Mouse (Mus musculus): ENCODE measurements at regions not wholly inside any gene's neighbourhood (a gene's known extent, or its start where the extent isn't known, plus 50 kb on each side); places are given as distances from the start of the nearest gene placed in this dataset.

DNA sequence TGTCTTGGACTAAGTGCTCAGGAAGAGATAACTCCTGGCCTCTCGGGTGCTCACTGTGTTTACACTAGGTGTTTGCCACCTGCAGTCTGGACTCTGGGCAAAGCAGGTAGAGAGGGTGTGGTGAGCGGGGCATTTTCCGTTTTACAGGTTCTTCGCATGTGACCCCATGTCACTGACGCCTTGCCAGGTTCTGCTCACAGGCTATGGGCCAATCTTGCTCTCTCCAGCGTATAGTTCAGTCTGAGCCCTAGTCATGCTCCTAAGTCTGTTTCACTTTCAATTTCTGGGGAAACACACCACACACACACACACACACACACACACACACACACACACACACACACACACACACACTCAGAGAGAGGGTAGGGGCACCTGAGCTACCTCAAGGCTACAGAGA lies 112.4 kb upstream of the Parp11 start:
- no peak for DNase-seq (ENCODE audit: low spot score in 2 of 2)
- intact Hi-C loops (cut with DNase I) = loop anchor here (5.0 kb wide), 1 partner anchor 187 kb away; no protein-coding TSS in a partner anchor

DNA sequence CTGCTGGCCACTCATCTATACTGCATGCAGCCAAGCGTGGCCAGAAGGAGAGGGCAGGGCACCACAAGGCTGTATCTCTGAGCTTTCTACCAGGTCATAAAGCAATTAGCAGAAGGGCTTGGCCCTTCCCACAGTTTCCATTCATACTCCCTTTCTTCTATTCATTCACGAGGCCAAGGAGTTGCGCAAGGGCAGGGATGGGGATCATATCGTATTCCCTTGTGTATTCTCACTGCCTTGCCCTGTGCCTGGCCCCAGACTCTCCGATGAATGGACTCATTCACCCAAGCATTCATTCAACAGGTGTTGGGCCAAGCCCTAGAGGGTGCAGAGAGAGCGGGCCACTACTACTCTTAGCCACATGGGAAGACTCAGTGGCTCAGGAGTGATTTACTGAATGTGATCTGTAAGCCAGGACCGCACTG lies 111.2 kb upstream of the Parp11 start:
- intact Hi-C loops (cut with DNase I) = no loop called here

DNA sequence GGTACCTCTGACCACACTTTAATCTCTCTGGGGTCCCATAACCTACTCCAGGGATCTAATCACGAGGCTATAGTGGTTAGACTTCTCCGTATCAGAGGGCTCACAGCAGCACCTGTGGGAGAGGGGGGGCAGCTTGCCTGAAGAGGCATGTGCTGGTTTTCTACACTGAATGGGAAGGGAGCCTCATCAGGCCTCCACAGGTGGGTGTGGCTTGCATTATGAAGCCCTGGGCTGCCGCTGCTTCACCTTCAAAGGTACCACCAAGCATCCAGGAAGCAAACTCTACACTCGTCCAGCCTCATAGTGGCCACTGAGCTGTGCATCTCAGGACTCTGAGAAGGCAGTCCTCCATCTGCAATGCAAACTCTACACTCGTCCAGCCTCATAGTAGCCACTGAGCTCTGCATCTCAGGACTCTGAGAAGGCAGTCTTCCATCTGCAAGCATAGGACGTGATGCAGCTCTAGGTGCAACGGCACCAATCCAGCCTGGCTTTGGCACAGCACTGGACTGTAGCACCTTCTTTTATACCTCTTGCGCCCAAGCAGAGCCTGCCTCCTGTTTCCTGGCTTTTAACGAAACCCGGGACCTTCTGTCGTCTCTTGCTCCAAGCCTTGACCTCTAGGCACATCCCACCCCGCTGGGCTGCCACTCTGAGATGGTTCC lies 110.5 kb upstream of the Parp11 start:
- intact Hi-C loops (cut with DNase I) = no loop called here
- DNase-seq (ENCODE audit: low spot score in 2 of 2) = no peak

More for the DNA sequence above, 111.2 kb upstream of the Parp11 start:
- no peak for DNase-seq (ENCODE audit: low spot score in 2 of 2)

DNA sequence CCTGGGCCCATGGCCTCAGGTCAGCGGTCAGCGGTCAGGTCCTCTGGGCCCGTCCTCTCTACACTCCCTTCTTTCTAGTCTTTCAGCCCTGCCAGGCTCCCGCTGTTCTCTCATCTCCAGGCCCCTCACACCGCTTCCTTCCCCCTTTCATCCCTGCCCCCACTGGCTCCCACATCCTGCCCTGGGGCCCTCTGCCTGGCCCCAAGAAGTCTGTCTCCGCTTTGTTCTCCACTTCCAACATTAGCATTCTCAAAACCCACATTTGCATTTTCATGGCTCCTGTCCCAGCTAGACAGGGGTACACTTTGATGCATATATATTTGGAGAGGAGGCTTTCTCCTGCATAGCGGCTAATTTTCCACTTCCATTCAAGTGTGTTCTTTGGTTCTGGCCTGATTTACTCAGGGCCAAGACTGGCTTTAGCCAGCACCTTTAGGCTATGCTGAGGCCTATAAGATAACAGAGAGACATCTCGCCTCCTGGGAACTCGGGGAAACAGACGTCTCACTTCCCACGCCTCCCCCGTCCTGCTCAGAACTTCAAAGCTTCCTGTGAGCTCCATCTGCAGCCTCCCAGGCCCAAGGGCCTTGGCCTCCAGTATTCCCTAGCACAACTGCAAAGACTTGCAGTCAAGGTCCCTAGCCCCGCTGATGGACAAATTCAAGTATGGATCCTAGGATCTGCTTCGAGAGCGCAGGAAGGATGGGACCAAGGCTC lies 109.8 kb upstream of the Parp11 start:
- intact Hi-C loops (cut with DNase I) = no loop called here
- DNase-seq (ENCODE audit: low spot score in 2 of 2) = no peak

DNA sequence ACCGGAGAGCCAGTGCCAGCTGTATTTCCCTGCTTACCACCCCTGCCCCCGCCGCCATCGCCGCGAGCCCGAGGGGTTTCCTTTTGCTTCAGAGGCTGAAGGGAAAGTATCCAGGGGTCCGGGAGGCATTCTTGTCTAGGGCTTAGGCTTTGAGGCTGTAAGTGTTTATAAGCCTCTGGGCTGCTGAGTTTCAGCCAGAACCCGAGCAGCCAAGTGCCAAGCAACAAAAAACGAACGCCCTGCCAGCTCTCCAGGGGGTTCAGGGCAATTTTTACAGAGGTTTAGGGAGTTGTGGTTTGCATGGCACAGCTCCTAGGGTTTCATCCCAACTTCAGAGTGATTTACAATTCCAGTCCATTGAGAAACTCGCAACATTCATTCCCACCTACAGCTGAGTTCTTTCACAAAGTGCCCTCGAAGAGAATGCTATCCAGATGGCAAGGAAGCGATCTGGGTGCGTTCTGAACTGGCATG lies 109.2 kb upstream of the Parp11 start:
- DNase-seq (ENCODE audit: low spot score in 2 of 2) = no peak
- intact Hi-C loops (cut with DNase I) = no loop called here

DNA sequence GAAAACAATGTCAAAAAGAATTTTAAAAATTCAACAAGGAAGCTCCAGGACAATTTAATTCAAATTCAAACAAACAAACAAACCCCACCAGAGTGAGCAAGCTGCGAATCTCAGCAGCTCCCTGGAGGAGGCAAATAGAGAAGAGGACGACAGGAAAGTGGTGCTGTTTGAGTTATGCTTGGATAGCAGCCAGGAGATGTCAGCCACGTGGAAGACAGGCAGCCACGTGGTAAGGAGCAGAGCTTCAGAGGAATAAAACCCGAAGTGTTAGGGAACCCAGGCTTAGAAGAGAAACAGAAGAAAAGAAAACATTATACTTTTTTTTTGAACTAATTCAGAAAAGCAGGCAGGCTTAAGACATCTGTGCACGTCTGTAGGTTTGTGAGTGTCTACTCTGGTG lies 108.2 kb upstream of the Parp11 start:
- no peak for DNase-seq (ENCODE audit: low spot score in 2 of 2)
- intact Hi-C loops (cut with DNase I) = no loop called here

DNA sequence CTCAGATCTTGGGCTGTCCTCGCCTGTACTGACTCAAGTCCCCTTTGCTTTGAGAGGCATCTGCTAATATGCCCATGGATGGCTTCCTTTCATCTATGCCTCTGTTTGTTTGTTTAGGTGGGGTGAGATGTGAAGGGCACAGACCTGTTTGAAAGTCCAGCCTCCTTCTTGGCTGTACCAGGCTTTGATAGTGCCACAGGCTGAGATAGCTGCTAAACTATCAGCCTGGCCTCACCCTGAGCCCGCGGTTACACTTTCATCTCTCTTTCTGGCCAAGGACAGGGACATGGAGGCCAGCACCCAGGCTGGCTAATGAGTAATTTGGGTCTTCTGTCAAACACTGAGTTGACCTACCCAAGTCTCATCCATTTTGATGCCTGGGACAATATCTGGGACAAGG lies 105.0 kb upstream of the Parp11 start:
- intact Hi-C loops (cut with DNase I) = no loop called here
- no peak for DNase-seq (ENCODE audit: low spot score in 2 of 2)

DNA sequence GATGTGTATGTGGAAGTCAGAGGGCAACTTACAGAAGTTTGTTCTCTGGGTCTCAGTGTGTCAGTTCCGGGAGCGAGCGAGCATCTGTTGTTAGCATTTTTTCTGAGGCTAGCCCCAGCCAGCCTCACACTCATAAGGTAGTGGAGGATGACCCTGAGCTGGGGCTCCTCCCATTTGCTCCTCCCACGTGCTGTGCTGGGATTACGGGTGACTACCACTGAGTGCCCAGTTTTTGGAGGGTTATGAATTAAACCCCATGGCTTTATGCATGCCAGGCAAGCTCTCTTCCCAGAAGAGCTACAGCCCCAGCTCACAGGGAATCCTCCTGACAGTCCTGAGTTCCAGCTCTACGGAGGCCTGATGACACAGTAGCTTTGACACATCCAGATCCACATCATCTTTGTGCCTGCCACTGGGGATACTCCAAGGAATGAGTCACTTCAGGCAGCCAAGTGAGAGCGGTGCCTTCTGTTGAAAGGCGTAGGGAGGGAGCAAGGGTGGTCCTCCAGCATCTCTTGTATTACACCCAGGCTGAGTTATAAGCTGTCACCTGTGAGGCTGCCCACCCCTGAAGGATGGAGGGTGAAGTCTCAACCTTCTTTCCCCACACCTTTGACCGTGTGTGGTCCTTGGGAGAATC lies 97.8 kb upstream of the Parp11 start:
- intact Hi-C loops (cut with DNase I) = no loop called here
- DNase-seq (ENCODE audit: low spot score in 2 of 2) = no peak

DNA sequence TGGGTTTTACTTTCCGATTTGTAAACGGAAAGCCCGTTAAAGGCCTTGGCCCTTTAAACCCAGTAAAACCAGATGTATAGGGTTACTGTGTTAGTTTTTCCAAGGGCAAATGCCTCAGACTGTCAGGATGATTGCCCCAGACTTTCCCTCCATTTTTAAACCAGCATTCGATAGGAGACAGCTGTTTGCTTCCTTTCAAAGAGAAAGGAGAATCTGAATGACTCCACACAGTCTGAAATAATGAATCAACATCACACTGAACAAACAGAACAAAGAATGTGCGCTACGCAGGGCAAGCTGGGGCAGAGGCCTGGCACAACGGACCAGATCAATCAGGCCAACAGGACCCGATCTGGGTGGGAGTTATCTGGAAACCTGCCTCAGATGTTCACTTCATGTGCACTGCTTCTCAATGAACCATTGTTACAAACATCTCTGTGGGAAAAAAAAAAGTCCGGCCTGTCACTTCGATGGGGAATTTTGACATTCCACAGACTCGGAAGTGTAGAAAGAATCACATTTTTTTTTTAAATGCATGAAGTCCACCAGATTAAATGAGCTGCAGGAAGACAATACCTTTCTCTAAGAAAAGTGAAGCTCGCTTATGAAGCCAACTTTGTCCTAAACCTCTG lies 97.0 kb upstream of the Parp11 start:
- no peak for DNase-seq (ENCODE audit: low spot score in 2 of 2)
- intact Hi-C loops (cut with DNase I) = no loop called here

DNA sequence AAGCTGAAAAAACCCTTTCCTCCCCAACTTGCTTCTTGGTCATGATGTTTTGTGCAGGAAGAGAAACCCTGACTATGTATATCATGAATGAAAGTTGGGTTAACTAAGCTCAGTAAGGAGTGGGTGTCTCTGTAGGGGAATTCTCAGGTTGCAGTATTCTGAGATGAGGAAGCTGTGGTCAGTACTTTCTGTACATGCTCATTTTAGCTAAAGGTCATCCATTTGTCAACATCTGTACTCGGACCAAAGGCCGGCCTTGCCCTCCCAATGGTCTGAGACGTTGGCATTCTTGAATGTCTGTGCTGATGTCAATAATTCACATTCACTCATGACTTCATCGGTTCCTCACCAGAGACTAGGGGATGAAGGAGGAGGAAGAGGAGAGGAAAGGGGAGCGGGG lies 94.9 kb upstream of the Parp11 start:
- intact Hi-C loops (cut with DNase I) = no loop called here
- DNase-seq (ENCODE audit: low spot score in 2 of 2) = no peak

DNA sequence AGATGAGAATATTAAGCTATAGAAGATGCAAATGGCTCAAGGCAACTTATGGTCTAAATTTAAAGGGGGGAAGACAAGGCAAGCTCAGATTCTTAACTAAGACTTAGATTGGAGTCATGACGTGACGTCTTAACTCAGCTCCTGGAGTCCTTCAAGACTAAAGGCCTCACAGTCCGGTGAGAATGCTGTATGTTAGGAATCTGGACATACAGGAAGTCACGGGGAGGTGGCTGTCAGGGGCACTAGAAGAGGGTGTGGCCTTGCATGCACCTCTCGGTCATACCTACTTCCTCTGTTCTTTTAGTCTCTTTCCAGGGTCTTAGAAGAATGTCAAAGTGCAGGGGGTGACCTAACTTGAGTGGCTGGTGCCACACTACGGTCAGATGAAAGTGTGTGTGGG lies 91.5 kb upstream of the Parp11 start:
- intact Hi-C loops (cut with DNase I) = no loop called here
- DNase-seq (ENCODE audit: low spot score in 2 of 2) = no peak

DNA sequence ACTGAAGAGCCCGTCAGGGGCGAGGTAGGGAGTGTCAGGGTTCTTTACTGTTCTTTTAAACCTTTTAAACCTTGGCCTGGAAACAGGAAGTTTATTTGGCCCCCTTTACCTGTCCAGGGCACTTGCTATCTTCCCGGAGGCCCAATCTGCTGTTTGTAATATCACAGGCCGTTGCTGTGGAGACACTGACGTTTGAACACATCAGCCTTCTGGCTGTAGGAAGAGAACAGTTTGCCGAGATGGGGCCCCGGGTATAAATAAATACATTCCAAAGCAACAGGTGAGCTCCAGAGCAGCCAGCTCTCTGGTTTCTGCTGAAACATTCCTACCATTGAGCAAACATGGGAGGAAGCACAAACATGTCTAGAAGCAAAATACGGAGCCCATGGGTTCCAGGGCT lies 90.2 kb upstream of the Parp11 start:
- peak in 1 of 2 experiments; percentile 23 for DNase-seq (ENCODE audit: low spot score in 2 of 2)
- intact Hi-C loops (cut with DNase I) = no loop called here

DNA sequence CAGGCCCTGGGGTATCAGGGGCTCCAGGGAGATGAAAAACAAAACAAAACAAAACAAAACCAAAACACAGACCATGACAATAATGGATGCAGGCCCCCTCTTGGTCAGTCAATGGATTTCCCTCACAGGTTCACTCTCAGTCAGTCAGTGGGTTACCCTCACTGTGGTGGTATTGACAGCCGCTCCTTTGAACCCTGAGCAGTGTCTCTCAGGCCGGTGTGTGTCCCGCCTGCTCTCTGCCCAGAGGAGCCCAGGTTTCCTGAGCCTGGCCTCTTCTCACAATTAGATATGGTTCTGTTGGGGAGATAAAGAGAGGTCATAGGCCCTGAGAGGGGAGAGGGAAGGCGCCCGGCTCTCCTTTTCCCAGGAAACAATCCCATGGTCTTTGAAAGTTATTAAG lies 87.8 kb upstream of the Parp11 start:
- intact Hi-C loops (cut with DNase I) = loop anchor here (2.0 kb wide), 1 partner anchor 212 kb away; no protein-coding TSS in a partner anchor
- no peak for DNase-seq (ENCODE audit: low spot score in 2 of 2)

DNA sequence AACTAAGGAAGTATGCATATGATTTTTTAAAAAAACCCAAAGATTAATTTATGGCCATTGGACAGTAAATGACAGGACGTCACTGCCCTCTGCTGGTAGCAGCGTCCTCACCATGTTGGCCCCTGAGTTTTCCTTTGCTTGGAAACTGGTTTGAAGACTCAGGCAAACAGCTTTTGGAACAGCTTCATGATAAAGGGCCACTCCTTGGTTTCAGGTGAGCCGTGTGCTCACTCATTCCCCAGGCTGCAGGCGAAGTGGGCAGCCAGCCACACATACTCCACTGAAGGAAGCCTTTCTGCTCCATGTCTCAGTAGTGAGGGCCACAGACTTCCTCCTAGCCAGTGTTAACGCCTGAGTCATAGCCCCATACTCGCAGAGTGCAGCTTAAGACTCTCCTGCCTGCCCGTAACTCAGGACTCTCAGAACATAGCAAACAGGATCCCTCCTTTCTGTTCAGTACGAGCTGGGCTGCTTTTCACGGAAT lies 87.2 kb upstream of the Parp11 start:
- intact Hi-C loops (cut with DNase I) = loop anchor here (2.0 kb wide), 1 partner anchor 213 kb away; no protein-coding TSS in a partner anchor
- peak; percentile 79 to 87 for DNase-seq (ENCODE audit: low spot score in 2 of 2)

DNA sequence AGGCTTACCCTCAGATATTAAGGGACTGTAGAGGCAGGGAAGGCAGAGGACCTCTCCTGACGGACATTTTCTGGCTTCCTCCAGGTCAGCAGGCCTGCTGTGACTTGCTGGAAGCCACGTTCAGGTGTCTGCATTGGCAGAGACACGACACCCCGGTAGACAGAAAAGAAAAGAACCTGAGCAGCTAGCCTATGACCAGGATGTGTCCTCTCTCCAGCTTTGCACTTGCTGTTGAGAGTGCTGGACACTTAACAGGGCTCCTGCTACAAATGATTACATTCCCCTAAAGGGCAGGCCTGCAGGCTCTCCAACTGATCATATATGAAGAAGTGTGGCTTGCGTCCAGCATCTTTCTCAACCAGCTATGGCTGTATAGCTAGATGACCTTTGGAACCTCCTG lies 84.5 kb upstream of the Parp11 start:
- no peak for DNase-seq (ENCODE audit: low spot score in 2 of 2)
- intact Hi-C loops (cut with DNase I) = loop anchor here (5.0 kb wide), 1 partner anchor 40 kb away; no protein-coding TSS in a partner anchor

DNA sequence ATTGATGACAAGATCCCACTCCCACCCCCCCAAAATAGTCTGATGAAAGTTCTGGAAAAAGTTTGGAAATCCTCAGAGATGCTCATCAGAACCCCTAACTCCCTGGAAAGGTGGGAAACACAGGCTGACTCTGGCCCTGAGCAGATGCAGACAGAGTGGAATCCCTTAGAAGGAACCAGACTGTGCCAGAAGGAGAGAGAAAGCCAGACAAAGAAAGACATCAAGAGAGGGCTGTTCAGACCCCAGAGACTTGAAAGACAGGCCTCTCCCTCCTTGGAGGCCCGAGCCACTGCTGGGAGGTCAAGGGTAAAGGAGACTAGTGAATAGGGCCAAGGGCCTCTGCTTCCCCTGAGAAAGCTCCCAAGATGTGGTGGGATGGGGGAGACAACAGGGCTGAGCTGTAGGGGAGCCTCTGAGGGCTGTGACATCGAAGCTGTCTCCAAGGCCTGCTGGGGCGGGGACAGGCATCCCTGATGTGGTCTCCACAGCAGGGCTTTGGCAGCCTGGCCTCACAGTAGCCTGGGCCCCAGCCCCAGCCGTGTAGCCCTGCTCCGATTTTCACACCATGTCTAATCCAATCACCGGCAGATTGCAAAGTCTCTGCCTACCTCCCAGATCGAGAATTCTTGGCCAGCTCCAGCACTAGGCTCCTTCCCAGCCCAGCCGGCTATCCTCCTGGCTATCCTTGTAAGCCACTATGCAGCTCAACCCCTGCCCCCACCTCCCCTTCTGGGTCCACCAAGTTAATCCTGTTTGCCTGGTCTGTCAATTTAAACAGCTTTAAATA lies 83.5 kb upstream of the Parp11 start:
- intact Hi-C loops (cut with DNase I) = loop anchor here (5.0 kb wide), 1 partner anchor 41 kb away; no protein-coding TSS in a partner anchor
- no peak for DNase-seq (ENCODE audit: low spot score in 2 of 2)

DNA sequence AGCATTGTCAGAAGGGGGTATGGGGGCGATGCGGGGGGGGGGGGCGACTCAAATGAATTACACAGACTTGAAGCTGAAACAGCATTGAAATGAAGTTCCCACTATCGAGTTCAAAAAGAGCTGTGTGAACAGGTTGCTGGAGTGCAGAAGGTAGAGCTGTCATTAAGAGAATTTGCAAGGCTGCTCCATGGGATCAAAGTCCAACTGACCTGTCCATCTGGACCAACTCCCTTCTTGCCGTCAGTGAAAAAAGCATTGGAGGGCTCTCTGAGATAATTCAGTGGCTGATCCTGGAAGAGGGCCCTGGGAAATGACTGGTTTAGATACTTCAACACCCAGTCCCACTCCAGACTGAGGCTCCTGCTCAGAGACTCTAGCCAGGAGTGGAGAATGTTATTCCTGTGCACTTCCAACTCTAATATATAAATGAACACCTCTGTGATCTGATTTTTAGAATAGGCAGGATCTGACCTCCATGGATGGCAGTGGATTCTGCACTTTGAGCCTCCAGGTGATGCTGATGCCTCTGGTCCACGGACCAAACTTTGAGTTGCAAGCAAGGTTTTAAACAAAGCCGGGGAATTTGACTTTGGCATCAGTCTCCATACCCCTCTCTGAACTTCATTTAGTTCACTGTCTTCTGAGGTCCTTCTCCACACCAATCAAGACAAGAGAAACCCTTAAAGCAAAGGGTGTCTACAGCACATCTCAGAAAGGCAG lies 82.6 kb upstream of the Parp11 start:
- no peak for DNase-seq (ENCODE audit: low spot score in 2 of 2)
- intact Hi-C loops (cut with DNase I) = loop anchor here (5.0 kb wide), 1 partner anchor 42 kb away; no protein-coding TSS in a partner anchor

DNA sequence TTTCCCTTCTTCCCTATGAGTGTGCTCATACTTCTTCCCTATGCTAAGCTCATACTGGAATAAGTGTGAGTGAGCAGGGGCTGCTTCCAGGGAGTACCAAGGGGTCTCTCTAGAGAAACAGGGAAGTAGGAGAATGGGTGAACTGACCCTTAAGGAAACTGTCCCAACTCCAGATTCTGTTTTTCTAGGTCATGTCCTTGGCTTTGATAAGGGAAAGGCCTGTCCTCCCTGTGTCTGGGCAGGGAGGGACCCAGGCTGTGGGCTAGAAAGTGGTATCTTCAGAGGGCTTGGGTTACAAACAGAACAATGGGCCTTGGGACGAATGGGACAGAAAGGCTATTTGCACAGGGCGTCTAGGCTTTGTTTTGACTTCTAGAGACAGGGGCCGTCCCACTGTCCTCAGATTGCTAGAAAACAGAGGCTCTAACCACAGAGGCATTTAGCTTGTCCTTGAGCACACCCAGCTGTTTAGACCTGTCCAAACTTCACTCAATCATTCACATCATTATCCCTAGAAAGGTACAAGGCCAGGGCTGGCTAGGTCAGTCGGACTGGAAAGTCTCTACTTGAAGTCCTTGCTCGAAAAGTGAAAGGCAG lies 82.0 kb upstream of the Parp11 start:
- intact Hi-C loops (cut with DNase I) = loop anchor here (5.0 kb wide), 1 partner anchor 42 kb away; no protein-coding TSS in a partner anchor
- DNase-seq (ENCODE audit: low spot score in 2 of 2) = no peak

All from left cerebral cortex, postnatal 14 days (tissue).